Mouse (Mus musculus) granulocyte monocyte progenitor cell, adult 5-6 weeks (primary cell): ENCODE data around the gene Rai1. TPM values are rescaled to one million over a fixed set of nuclear protein-coding genes. Genes with fewer than 3 reads are reported as not detected.

ENCODE experiments used
- ATAC-seq: replicated peaks from 2 replicates; pipeline ENCODE4 v1.8.0; 2016; ENCODE audit warnings: mild to moderate bottlenecking, moderate TSS enrichment, inconsistent platforms; ENCODE audit not compliant: poor library complexity, severe bottlenecking
- total RNA-seq, 2 experiments: library from RNA; stranded (forward) in 1 of 2; stranded (reverse) in 1 of 2; fragments of 200-712, 200-1000 nt in 1 of 2; fragments of >200 nt in 1 of 2; fragmentation: Nextera tagmentation in 1 of 2; gene quantifications; 2 replicates each; pipeline ENCODE4 v1.2.3; 2014 to 2017

Gene Rai1
- total RNA-seq (2014; fragmentation: Nextera tagmentation) = 37.5 and 52.4 TPM in 2 replicates
- total RNA-seq (2017) = 11.0 and 13.3 TPM in 2 replicates

DNA sequence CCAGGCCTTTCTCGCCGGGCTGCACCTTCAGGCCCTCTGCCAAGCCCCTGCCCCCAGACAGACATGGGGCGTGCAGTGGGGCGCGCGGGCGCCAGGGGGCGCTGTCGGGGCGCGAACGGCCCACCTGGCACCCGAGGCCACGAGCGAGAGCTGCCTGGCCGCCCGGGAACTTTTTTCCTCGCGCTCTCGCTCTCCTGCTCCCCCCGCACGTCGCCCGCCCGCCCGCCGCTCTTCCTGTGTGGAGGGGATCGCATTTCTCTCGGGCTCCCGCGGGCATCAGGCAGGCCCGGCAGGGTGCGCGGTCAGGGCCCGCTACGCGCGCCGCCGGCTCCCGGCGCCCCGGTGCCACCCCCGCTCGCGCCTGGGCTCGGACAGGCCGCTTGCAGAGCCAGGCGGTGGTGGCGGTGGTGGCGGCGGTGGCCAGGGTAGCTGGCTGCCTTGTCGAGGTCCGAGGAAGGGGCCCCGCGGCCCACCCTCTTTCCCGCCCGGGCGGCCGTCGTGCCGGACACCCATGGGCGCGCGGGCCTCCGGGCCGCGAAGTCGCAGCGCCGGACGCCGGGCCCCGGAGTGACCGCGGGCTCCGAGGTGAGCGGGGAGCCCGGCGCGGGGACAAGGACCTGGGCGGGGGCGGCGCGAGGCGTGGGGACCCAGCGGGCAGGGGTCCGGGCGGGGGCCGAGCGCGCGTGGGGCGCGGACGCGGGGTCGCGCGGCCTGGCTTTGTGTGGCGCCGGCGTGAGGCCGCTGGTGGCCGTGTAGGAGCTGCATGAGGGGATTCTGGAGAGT, at the start of gene Rai1:
Gene Rai1 (plus strand): TSS at position 204 of the 783 bp plus-strand sequence.
- peak; percentile 62 for ATAC-seq

DNA sequence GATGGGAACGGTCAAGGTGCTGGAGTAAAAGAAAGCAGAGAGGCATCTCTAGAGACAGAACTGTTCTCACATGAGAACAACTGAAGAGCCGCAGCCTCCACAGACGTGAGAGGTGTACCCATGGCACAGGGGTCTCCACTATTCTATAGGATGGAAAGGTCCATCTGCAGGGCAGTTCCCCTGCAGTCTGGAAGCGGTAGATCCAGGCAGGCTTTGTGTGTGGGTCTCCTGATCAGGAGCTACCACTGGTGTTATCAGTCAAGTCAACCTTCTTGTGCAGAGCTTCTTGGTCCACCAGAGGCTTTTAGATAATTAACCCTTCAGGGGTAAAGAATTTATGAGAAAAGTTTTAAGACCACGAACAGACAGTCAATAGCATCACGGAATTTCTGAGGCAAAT, 48.3 kb upstream of the Rai1 start:
- no peak for ATAC-seq

DNA sequence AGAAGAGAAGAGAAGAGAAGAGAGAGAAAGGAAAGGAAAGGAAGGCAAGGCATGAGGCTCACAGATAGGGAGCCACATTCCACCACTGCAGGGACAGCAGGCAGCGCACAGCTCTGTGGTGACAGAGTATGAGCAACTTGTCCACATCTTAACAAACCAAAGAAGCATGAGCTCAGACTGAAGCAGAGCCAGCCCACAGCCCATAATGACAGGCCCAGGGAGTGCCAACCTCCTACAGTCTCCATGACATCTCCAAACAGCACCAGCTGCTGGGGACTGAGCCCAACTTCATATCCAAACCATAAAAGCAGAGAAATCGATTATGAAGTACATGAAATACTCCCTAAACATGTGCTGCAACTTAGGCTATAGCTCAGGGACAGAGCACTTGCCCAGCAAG, 46.8 kb upstream of the Rai1 start:
- ATAC-seq = no peak

DNA sequence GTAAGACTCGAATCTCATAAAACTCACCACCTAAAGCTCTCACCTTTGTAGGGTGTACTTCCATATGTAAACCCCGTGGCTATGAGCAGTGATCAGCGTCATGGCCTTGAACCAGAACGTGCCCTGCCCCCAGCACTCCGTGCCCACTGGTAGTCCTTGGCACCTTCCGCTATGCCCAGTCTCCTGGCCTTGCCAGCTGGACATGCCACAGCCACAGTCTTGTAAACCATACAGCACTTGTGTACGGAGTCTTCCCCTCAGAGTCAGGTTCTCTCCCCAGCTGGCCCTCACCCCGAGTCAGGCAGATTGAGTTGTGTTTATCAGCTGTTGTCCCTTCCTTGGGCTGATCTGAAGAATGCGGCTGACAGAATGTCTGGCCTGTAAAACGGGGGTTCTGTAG, 46.4 kb upstream of the Rai1 start:
- no peak for ATAC-seq

DNA sequence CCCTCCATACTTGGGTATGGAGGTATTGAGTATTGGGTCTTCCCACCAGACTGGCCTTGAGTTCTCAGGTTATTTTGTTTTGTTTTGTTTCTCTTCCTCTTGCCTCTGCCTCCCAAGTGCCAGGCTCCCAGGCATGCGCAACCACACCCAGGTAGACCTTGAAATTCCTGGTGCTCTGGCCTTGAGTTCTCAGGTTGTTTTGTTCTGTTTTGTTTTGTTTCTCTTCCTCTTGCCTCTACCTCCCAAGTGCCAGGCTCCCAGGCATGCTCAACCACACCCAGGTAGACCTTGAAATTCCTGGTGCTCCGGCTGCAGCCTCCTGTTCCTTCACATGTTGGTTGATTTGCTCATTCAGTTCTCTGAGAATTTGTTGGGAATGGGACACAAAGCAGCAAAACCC, 44.8 kb upstream of the Rai1 start:
- ATAC-seq = no peak

DNA sequence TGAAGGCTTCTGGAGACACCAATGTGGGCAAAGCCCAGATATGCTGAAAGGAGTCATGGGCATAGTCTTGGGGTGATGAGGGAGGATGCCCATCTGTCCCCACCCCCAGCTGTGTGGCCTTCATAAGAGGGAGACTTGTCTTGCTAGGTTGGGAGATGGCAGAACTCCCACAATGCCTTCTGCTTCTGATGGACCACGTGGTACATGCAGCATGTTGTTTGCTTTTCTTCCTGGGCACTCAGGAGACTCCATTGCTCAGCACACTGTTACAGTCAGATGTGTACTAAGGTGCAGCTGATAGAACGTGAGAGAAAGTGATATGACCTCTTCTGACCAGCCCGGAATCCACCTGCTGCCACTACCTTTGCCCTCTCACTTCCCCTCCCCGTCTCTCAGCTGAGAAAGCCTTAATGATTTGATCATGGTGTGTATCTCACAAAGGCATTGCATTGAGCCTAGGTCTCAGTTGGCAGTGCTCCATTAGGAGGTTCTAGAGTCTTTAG, 43.3 kb upstream of the Rai1 start:
- no peak for ATAC-seq

DNA sequence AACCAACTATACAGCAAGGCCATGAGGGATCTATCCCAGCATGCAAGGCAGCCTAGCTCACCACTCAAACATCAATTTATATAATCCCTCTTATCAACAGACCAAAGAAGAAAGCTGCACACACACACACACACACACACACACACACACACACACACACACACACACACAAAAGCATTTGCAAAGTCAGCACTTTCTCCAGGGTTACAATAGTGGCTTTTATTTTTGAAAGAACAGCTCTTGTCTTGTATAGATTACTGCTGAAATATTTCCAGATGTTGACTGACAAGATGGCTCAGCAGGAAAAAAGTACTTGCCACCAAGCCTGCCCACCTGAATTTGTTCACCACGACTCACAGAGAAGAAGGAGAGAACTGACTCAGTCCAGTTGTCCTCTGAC, 39.5 kb upstream of the Rai1 start:
- ATAC-seq = no peak

DNA sequence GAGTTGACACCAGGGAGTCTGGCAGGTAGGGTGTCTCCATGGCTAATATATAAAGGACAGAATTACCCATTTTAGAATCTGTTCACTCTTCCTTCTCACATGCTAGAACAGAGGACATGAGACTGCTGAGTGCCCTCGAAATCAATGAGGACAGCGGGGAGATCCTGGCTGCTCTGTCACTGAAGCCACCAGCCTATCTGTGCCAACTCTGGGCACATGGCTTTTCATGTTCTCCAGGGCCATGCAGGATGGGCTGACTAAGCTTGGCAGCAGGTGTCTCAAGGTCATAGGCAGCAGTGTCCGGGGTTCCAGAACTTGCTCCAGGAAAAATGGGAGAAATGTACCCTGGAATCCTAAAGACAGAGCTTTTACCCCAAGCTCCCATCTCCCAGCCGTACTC, 37.2 kb upstream of the Rai1 start:
- ATAC-seq = no peak

DNA sequence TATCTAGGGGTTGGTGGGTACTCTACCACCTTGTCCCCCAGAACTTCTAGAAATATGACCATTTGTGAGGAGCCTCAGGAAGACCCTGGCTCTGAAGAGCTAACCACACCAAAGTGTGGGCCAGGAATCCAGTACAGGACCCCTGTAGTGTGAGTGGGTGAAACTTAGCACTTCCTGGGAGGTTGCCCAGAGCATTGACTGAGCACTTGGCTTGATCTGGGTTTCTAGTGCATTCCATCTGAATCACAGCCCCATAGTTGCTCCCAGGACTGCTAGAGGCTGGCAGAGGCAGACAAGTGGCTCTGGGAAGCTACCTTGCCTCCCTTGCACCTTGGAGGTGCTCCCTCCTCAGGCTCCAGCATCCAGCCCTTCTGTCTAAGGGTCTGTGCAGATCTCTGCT, 36.2 kb upstream of the Rai1 start:
- ATAC-seq = no peak

DNA sequence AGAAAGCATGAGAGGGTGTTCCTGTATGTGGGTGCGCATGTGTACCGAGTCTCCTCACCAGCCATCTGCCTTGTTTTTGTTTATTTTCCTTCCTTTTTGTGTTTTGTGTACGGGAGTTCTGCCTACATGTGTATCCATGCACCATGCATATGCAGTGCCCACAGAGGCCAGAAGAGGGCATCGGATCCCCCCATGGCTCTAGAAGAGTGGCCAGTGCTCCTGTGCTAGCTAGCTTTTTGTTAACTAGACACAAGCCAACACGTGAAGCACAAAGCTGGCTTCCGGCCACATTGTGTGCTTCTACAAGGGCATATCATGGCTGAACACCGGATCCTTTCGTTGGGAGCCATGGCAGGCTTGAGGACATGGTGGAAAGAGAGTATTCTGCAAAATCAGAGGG, 34.2 kb upstream of the Rai1 start:
- peak; percentile 75 for ATAC-seq

DNA sequence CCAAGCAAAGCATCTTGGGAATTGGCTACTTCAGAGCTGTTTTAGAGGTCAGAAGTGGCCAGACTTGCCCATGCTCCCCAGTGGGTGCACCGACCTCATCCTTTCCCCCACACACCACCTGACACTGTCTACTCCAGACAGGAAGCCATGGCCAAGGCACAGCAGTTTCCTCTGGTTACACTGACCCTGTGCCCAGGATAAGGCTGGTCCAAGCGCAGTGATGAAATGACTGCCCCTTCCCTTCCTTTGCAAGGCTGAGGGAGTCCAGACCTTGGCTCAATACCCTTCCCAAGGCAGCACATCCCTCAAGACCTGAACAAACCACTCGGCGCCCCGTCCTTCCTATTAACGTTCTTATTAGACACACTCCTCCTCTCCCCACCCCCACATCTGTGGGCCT, 33.6 kb upstream of the Rai1 start:
- ATAC-seq = 0 out of 2 replicates have a peak, but pooled peaks have one; percentile 15

DNA sequence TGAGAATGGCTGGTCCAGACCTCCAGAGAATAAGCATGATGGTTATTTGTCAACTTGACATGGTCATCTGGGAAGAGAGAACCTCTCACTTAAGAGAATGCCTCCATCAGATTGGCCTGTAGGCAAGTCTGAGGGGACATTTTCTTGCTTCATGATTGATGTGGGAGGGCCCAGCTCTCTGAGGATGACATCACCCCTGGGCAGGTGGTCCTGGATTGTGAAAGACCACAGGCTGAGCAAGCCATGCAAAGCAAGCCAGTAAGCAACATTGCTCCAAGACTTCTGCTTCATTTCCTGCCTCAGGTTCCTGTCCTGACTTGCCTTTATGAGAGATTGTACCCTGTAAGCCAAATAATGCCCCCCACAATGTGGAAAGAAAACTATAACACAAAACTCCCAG, 31.7 kb upstream of the Rai1 start:
- ATAC-seq = peak; percentile 56

DNA sequence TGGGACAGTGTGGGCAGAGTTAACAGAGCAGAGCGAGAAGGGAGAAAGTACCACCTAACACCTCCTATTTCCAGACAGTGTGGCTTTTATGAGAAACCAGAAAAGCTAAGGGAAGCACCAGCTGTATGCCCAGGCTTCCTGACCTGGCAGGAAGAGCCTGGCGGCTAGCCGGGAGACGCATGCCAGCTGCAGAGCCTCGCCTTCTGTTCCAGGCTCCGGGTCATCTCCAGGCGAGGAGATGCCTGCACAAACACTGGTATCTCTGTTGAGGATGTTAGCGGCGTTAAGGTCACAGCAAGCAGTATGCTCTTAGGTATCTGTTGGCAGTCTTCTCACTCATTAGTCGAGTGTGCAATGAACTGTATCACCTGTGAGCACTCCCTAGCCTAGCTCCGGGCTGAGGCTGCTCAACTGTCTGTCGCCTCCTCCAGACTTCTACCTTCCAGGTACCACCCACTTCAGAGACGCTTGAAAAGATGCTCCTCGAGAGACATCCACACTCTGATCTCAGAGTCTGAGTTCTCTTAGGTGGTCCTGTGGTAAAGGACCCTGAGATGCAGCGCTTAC, 30.8 kb upstream of the Rai1 start:
- no peak for ATAC-seq

DNA sequence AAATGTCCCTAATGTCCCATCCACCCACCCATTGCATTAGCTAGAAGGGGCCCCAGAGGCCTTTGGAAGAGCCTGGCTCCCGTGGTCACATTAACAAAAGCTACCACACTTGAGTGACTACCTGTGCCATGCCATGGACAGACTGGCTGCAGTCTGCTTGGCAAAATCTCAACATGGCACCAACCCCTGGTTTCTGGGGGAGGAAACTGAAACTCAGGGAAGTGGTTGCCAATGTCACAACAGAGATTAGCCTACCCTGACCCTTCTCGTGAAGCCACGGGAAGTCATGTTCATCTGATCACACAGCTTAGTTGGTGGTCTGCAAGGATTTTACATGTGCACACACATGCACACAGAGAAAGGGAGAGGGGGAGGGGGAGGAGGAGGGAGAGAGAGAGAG, 28.6 kb upstream of the Rai1 start:
- ATAC-seq = peak; percentile 62

DNA sequence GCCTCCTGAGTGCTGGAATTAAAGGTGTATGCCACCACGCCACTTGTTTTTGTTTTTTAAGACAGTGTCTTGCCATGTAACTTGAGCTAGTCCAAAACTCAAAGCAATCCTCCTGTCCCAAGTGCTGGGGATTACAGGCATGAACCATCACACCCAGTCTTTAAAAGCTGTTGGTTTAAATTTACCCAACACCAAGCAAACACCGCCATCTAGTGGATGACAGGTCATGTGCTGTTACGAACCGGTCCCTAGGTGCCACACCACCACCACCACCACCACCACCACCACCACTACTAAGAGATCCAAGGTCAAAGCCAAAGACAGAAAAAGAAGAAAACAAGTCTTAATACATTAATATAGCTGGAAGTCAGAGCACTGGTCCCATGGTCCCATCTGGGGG, 28.0 kb upstream of the Rai1 start:
- ATAC-seq = peak; percentile 71

DNA sequence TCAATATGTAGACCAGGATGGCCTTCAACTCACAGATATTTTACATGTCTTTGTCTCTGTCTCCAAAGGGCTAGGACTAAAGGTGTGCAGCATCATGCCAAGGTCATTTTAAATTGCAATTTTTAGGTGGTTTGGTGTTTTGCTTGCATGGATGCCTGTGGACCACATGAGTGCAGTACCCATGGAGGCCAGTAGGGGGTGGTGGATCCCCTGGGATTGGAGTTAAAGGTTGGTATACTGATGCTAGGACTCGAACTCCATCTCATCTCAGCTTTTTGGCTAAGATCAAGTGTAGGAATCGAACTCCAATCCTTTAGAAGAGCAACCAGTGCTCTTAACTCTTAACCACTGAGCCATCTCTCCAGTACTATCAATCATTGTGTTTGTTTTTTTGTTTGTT, 20.2 kb upstream of the Rai1 start:
- ATAC-seq = peak; percentile 69

DNA sequence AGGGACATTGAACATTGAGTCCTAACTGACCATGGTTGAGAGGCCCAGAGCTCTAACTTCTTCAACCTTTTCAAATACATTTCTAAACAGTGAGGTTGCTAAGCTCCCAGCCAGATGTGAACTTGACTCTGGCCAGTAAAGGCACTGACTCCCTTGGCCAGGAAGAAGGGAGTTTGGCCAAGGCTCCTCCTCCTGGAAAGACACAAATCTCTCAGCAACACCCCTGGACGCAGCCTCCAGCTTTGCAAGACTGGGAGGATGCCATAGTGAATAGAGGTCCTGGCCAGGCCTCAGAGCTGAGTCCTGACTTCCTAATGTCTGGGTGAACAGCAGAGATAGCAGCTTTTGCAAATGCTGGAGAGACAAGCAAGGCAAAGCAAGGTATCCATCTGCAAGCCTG, 18.1 kb upstream of the Rai1 start:
- no peak for ATAC-seq

DNA sequence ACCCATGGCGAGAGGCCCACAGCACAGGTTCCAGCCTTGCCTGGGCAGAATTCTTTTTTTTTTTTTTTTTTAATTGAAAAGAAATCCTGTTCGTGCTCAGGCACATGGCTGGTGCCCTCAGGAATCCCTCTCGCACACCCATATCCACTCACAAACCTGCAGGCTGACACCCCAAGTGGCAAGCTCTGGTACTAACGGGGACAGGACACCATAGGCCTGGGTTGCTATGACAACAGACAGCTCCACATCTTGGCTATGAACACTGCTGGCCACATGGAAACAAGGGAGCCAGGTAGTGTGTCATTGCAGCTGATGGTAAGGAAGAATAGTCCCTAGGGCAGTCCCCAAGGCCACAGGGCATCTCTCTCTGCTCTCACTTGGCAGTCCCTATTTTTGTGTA, 15.9 kb upstream of the Rai1 start:
- ATAC-seq = 0 out of 2 replicates have a peak, but pooled peaks have one; percentile 30

DNA sequence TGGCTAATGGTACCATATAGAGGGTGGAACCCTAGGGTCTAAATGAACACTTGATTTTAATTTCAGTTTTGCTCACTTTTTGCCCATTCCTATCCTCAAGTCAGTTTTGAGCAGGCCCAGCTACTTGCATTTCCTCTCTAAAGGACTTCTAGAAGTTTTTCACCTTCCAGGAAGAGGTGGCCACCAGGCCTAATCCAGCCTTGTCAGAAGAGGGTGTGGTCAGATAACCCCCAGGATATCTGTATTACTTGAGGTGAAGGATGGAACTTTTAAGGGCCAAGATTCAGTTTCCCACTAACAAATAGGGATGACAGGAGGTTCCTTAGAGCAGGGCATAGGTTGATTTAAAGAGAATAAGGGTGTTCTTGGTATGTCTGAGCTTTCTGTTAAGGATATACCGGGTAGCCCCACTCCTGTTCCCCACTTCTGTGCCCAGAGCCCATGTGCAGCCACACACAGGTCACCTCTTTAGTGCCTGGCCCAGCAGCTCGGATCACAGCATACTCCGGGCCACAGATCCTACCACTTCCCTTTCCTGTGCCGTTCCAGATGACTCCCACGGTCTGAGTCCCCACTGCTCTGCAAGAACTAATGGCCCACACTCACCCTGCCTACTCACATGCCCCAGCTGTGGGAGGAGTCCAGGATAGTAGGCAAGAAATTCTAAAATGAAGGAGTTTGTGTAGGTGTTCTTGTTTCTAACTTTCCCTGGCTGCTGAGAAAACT, 14.0 kb upstream of the Rai1 start:
- ATAC-seq = peak; percentile 92

DNA sequence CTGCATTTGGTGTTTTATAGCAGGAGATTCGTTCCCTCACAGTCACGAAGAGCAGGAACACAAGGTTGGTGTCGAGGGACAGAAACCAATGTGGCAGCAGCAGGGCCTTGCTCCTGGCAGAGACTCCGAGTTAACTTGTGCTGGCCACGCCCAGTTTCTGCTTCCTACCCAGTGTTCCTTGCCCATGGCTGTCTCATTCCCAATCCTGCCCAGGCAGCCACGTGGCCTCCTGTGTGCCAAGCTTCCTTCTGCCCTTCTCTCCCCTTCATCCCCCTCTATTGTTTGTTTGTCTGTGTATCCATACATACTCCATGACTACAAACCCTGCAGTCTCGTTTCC, 13.4 kb upstream of the Rai1 start:
- 0 out of 2 replicates have a peak, but pooled peaks have one; percentile 10 for ATAC-seq

DNA sequence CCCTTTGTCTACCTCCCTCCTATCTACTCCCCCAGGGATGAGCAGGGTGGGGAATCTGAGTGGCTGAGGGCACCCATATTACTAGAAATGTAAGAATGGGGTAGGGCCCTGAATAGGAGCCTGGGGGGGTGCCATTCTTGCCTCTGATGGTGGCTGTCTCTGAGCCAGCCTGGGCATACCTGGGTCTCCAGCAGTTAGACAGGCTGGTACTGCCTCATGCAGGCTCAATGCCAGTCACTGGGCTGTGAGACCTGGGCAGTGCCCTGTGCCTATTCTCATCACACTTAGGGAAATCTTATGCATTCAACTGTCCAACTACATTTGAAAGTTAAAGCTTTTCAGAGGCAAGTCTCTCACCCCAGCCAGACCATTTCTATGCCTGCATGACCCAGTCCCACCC, 11.6 kb upstream of the Rai1 start:
- ATAC-seq = no peak
